Mouse (Mus musculus): ENCODE measurements around the gene Kmt2d. TPM values are rescaled to one million over a fixed set of nuclear protein-coding genes. Genes with fewer than 3 reads are reported as not detected.
A peak's percentile ranks its signal among the peaks of the same experiment; 100 is the strongest.

The Kmt2d gene
- total RNA-seq, 4 experiments from 2014 or later = 77.8 to 96.0 (median 89.6) TPM

DNA sequence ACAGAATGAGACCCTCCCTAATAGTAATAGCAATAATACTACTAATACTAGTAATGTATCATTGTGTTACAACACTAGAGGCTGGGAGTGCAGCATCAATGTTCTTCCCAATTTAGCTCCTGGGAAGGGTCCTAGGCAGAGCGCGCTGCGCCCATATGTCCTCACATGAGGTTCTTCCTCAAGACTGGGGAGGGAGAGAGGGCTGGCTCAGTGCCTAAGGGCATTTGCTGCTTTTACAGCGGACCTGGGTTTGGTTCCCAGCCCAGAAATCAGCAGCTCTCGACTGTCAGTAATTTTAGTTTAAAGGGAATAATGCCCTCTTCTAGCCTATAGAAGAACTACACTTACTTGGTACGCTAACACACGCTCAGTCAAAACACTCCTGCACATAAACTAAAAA is 16.5 kb upstream of the Kmt2d start:
- DNase-seq (ENCODE audit: low spot score in 2 of 2) = no peak

DNA sequence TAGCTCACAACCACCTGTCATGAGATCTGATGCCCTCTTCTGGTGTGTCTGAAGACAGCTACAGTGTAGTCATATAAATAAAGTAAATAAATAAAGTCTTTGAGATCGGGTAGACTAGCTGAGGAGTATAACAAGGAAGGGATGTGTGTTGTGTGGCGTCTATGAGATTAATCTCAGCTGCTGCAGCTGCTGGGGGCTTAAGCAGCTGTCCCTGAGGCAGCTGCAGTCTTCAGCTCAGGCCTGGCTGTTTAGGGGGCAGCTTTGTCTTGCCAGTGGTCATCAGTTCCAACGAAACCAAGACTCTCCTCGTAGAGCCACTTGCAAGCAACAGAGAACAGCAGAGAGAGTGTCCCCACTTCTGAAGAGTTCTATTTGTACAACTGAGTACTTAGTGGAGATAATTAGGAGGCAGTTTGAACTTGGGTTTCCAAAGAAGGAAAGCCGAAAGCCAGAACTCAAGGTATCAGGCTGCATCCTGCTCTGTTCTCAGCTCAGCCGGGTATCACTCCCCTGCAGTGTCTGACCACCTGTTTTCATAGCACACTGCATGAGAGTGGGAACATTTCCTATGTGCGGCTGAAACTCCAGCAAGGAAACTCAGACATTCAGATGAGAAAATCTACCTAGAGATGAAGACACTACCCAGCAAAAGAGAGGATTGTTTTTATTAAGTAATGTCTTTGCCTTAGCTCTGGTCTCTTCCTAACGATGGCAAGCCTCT is 15.8 kb upstream of the Kmt2d start:
- DNase-seq (ENCODE audit: low spot score in 2 of 2) = no peak

DNA sequence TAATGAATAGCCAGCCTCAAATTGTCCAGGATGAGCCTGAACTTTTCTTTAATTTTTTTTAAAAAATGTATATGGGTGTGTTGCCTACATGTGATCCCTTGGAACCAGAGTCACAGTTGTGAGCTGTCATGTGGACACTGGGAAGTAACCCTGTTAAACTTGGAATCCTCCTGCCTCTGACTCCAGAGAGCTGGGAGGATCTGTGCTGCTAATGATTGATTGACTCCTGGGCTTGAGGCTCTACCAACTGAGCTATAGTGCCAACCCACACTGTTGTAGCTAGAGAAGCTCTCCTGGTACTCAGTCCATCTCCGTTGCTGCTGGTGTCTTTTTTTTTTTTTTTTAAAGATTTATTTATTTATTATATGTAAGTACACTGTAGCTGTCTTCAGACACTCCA is 13.1 kb upstream of the Kmt2d start:
- no peak for DNase-seq (ENCODE audit: low spot score in 2 of 2)

DNA sequence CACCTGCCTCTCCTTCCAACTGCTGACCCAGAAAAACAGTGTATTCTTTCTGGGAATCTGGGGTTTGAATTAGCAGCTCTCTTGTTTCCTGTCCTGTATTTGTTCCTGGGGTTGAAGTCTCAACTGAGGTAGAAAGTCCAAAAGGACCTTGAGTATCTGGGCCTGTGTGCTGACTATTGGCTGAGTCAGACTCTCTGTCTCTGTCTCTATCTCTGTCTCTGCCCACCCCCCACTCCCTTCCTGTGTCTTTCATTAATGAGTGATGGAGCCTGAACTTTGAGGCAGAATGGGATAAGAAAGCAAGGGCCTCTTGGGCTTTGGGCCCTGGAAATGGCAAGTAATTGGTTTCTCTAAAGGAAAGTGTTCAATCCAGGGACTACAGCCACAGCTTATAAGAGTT is 12.7 kb upstream of the Kmt2d start:
- no peak for DNase-seq (ENCODE audit: low spot score in 2 of 2)

- DNase-seq (ENCODE audit: low spot score in 2 of 2) = no peak
Measured at GRCm38 (mm10) chr15:98881656-98882008, 10.6 kb upstream of the Kmt2d start.

- peak; percentile 86 to 93 for DNase-seq (ENCODE audit: low spot score in 2 of 2)
Measured at GRCm38 (mm10) chr15:98880978-98881655, 10.1 kb upstream of the Kmt2d start.

DNA sequence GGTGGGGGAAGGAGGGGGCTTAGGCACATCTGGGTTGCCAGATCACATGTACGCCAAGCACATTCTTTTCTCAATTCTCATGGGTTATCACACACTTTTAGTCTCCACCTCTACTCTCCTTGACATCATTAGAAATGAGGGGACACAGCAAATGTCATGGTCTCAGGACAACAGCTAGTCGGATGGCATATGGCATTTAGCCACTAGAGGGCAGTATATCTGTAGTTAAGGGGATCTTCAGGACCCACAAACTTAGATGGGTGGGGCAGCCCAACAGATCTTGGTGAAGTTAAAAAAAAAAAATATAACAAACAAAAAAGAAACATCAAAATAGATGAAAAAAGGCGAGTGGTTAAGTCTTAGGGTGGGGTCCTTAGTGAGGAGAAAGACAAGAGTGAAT is 6.3 kb upstream of the Kmt2d start:
- DNase-seq (ENCODE audit: low spot score in 2 of 2) = no peak

- peak; percentile 88 to 93 for DNase-seq (ENCODE audit: low spot score in 2 of 2)
Measured at GRCm38 (mm10) chr15:98871916-98872888, 1.2 kb upstream of the Kmt2d start.

- DNase-seq (ENCODE audit: low spot score in 2 of 2) = no peak
Measured at GRCm38 (mm10) chr15:98870179-98871069, 580 bp downstream of the Kmt2d start.

GRCm38 (mm10) chr15:98869342-98870178 is 1.4 kb downstream of the Kmt2d start:
- no peak for DNase-seq (ENCODE audit: low spot score in 2 of 2)

- DNase-seq (ENCODE audit: low spot score in 2 of 2) = no peak
Measured at GRCm38 (mm10) chr15:98868346-98869063, 2.5 kb downstream of the Kmt2d start.

DNA sequence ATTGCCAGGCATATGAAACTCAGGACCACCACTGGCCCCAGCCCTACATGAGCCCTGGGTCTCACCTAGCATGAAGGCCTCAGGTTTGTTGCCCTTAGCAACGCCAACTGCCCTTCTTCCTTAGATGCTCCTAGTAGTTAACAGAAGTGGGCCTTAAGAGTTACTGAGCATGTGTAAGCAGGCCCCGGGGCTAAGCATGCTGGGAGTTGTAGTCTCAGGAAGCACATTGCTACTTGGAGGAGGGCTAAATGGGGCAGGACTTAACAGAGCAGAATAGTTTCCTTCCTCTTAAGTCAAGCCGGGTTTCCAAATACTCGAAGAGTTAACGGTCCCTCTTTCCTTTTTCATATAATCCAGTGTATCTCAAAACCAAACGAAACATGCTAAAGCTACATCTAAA is 3.7 kb downstream of the Kmt2d start:
- peak in 1 of 2 experiments; percentile 39 for DNase-seq (ENCODE audit: low spot score in 2 of 2)

- no peak for DNase-seq (ENCODE audit: low spot score in 2 of 2)
Measured at GRCm38 (mm10) chr15:98866501-98866900, 4.5 kb downstream of the Kmt2d start.

DNA sequence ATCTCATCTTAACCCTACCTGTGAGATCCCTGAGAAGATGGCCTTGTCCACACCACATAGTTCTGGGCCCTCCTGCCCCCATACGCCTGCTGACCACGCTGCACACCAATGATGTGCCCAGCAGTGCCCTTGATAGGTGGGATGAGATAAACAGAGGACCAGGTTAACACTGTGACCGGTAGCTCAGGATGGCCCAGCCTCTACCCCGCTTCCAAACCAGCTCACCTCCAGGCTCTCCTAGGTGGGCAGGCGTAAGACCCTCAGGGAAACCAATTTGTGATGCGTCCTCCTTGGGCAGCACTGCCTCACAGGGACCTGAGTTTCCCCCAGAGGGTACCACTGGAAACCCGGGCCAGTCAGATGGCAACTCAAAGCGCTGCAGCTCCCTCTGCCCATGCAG is 5.2 kb downstream of the Kmt2d start:
- DNase-seq (ENCODE audit: low spot score in 2 of 2) = no peak

GRCm38 (mm10) chr15:98864951-98865350 is 6.1 kb downstream of the Kmt2d start:
- DNase-seq (ENCODE audit: low spot score in 2 of 2) = no peak

DNA sequence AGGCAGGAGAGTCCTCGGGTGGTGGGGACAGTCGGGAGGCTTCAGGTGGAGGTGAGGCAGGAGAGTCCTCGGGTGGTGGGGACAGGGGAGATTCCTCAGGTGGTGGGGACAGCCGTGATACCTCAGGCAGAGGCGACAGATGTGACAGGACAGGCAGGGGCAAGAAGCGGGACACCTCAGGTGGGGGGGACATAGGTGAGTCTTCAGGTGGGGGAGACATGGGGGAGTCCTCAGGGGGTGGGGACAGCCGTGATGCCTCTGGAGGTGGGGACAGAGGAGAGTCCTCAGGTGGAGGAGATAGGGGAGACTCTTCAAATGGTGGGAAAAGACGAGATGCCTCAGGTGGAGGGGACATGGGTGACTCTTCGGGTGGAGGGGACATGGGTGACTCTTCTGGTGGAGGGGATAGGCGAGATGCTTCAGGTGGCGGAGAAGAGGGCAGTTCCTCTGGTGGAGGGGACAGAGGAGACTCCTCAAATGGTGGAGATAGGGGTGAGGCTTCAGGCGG is 7.5 kb downstream of the Kmt2d start:
- DNase-seq (ENCODE audit: low spot score in 2 of 2) = no peak

DNA sequence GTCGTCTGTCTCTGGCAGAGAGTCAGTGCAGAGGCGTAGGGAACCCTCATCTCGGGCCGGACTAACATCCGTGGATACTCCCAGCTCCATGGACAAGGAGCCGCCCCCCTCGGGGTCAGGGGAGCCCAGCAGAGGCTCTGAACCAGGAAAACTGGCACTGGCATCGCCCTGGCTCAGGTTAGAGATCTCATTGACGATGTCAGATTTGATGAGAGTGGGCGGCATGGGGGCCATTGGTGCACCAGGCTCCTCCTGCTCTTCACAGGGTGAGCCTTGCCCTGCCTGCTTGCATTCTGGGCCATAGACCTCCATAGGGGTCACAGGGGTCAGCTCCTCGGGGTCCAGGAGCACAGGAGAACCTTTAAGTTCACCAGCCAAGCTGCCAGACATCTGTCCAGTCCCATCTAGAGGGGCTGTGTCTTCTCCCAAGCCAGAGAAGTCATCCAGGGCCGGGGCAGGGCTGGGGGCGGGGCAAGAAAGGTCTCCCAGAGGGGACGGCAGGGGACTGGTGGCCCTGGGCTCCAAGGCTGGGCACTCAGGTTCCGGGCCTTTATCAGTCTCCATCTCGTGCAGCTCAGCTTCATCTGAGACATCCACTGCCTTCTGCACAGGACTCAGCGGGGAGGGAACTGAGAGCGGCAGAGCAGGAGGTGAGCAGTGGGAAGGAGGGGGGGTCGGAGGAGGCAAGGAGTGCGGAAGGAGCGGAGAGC is 9.1 kb downstream of the Kmt2d start:
- DNase-seq (ENCODE audit: low spot score in 2 of 2) = no peak

DNA sequence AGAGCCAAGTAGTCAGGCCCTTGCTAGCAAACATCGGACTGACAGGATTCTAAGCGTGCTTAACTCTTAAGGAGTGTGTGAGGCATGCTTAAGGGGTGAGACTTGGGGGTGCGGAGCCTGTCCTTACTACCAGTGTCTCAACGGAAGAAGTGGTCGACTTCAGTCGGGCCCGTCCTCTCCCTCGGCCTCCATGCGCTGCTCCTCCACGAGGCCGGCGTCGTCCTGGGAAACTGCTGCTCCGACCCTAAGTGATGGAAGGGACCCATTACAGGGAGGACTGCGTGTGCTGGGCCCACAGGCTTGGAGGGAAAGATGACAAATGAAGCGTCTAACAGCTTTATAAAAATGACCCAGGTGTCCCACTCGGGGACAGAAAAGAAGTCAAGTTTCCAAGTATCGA is 10.1 kb downstream of the Kmt2d start:
- no peak for DNase-seq (ENCODE audit: low spot score in 2 of 2)
